In genomic region chr4:141547299-141547698, GRCm38 (mm10) we compare ENCODE assay signal across 8 mouse cellular contexts. TPM values are rescaled to one million over a fixed set of nuclear protein-coding genes. Genes with fewer than 3 reads are reported as not detected.
A peak's percentile ranks its signal among the peaks of the same experiment; 100 is the strongest.
DNase-seq lines count a peak whose midpoint lies in the region; ATAC-seq and TF ChIP-seq lines count a peak whose summit lies in the region.

No protein-coding gene starts in this region.

- no peak for TF ChIP-seq CTCF in lung, embryonic 14.5 days (IDR thresholded peaks at IDR 0.05; ENCODE audit: low read depth)
- no peak for TF ChIP-seq CTCF in olfactory bulb, adult 2 months (IDR thresholded peaks at IDR 0.05; ENCODE audit: insufficient read depth, low read depth, low read length)

- H3K9me3 ChIP-seq in lung, embryonic 14.5 days (ENCODE audit: low read depth, low read length), result no peaks in the 10 kb centered on the region
- H3K9me3 ChIP-seq in embryonic facial prominence, embryonic 13.5 days, result no peaks in the 10 kb centered on the region
- no peaks in the 10 kb centered on the region for H3K9me3 ChIP-seq in limb, embryonic 12.5 days

- 12% methylated on average over 9 of the region's 9 CpGs for WGBS in lung, embryonic 14.5 days
- WGBS in embryonic facial prominence, embryonic 13.5 days, result 15% methylated on average over 9 of the region's 9 CpGs
- 27% methylated on average over 9 of the region's 9 CpGs for WGBS in limb, embryonic 12.5 days
- WGBS in olfactory bulb, adult 2 months, result 4% methylated on average over 9 of the region's 9 CpGs

- peak overlapping the region; percentile 100 for H3K27ac ChIP-seq in lung, embryonic 14.5 days (ENCODE audit: low read depth)
- H3K27ac ChIP-seq in embryonic facial prominence, embryonic 13.5 days, result peak overlapping the region; percentile 100
- peak overlapping the region; percentile 100 for H3K27ac ChIP-seq in limb, embryonic 12.5 days
- H3K27ac ChIP-seq in olfactory bulb, adult 2 months (ENCODE audit: insufficient read depth, low read depth, low read length), result peak overlapping the region; percentile 99

- H3K4me3 ChIP-seq in lung, embryonic 14.5 days (ENCODE audit: low read depth, low read length), result peak overlapping the region; percentile 81
- peak overlapping the region; percentile 70 for H3K4me3 ChIP-seq in embryonic facial prominence, embryonic 13.5 days
- peak overlapping the region; percentile 71 for H3K4me3 ChIP-seq in limb, embryonic 12.5 days (replicated peaks)
- no peak overlapping the region for H3K4me3 ChIP-seq in olfactory bulb, adult 2 months (ENCODE audit: insufficient read depth, low read depth, low read length)

- H3K36me3 ChIP-seq in lung, embryonic 14.5 days (ENCODE audit: insufficient read depth), result no peaks in the 10 kb centered on the region
- no peaks in the 10 kb centered on the region for H3K36me3 ChIP-seq in embryonic facial prominence, embryonic 13.5 days
- no peaks in the 10 kb centered on the region for H3K36me3 ChIP-seq in limb, embryonic 12.5 days

- DNase-seq in lung, embryonic 14.5 days, result no peak
- DNase-seq in lung, adult 18-20 months, result no peak
- DNase-seq in frontal cortex, postnatal 10 days (ENCODE audit: low spot score in 2 of 2), result no peak
- DNase-seq in ovary, postnatal 14 days (ENCODE audit: low spot score), result no peak
- DNase-seq in embryo, embryonic 11 days, result no peak

- no peak for TF ChIP-seq POLR2A in olfactory bulb, adult 2 months (IDR thresholded peaks at IDR 0.05; ENCODE audit: insufficient read depth, low read depth, low read length)

- H3K9ac ChIP-seq in lung, embryonic 14.5 days, result peak overlapping the region; percentile 99
- H3K9ac ChIP-seq in embryonic facial prominence, embryonic 13.5 days, result peak overlapping the region; percentile 97
- peak overlapping the region; percentile 95; the same call in 1 of the 2 replicates for H3K9ac ChIP-seq in limb, embryonic 12.5 days (replicated peaks)

- H3K4me1 ChIP-seq in lung, embryonic 14.5 days (ENCODE audit: insufficient read depth), result no peaks in the 10 kb centered on the region
- H3K4me1 ChIP-seq in embryonic facial prominence, embryonic 13.5 days, result peaks cover 21% of the 10 kb centered on the region
- peaks cover 24% of the 10 kb centered on the region for H3K4me1 ChIP-seq in limb, embryonic 12.5 days (replicated peaks)
- H3K4me1 ChIP-seq in olfactory bulb, adult 2 months (ENCODE audit: control insufficient read depth, insufficient read depth, low read length), result 0 out of 2 replicates have a peak, but pooled peaks cover 2% of the 10 kb centered on the region

- H3K27me3 ChIP-seq in lung, embryonic 14.5 days (ENCODE audit: insufficient read depth, low read length), result no peaks in the 10 kb centered on the region
- no peaks in the 10 kb centered on the region for H3K27me3 ChIP-seq in embryonic facial prominence, embryonic 13.5 days
- no peaks in the 10 kb centered on the region for H3K27me3 ChIP-seq in limb, embryonic 12.5 days

- peak overlapping the region; percentile 93 for H3K4me2 ChIP-seq in lung, embryonic 14.5 days
- H3K4me2 ChIP-seq in embryonic facial prominence, embryonic 13.5 days, result peak overlapping the region; percentile 98
- H3K4me2 ChIP-seq in limb, embryonic 12.5 days, result peak overlapping the region; percentile 98

- ATAC-seq in lung, embryonic 14.5 days (ENCODE audit: insufficient read depth), result no peak
- ATAC-seq in embryonic facial prominence, embryonic 13.5 days (ENCODE audit: insufficient number of reproducible peaks, insufficient read depth, low FRiP score, low TSS enrichment, low read depth), result no peak
- no peak for ATAC-seq in limb, embryonic 12.5 days (ENCODE audit: insufficient number of reproducible peaks, insufficient read depth, low FRiP score, low TSS enrichment, low read depth)

RNA-seq across cellular contexts. Expression of gene Spen, which starts 8.9 kb away (rescaled TPM):
- polyA plus RNA-seq in lung, embryonic 14.5 days (2014; fragmentation: Nextera tagmentation; extraction: Ambion mirVana), result 15.4 and 15.9 TPM in 2 replicates
- polyA plus RNA-seq in embryonic facial prominence, embryonic 13.5 days (2015; fragmentation: Nextera tagmentation; extraction: Ambion mirVana), result 11.6 and 12.7 TPM in 2 replicates
- polyA plus RNA-seq in limb, embryonic 12.5 days (2016; fragmentation: Nextera tagmentation; extraction: Ambion mirVana), result 14.1 and 16.6 TPM in 2 replicates
- 41.7 TPM in 1 of 2 replicates, not detected in the other for polyA plus RNA-seq in olfactory bulb, adult 2 months (2012; ENCODE audit: insufficient read depth, insufficient read length, low replicate concordance, missing spikeins)

RNA-seq across cellular contexts. Expression of gene Fblim1, which starts 58.6 kb away (rescaled TPM):
- polyA plus RNA-seq in lung, embryonic 14.5 days (2014; fragmentation: Nextera tagmentation; extraction: Ambion mirVana), result 83.6 and 89.2 TPM in 2 replicates
- 49.0 and 56.1 TPM in 2 replicates for polyA plus RNA-seq in embryonic facial prominence, embryonic 13.5 days (2015; fragmentation: Nextera tagmentation; extraction: Ambion mirVana)
- 65.4 and 78.9 TPM in 2 replicates for polyA plus RNA-seq in limb, embryonic 12.5 days (2016; fragmentation: Nextera tagmentation; extraction: Ambion mirVana)
- polyA plus RNA-seq in olfactory bulb, adult 2 months (2012; ENCODE audit: insufficient read depth, insufficient read length, low replicate concordance, missing spikeins), result not detected in 2 replicates

Comparison
In these comparisons a context has a peak if more than half of its experiments do, and no peak if none do; other contexts are left out.
1. RNA of gene Fblim1, which starts 58.6 kb away (polyA plus RNA-seq): 83.6 to 89.2 TPM in lung, embryonic 14.5 days, 65.4 to 78.9 TPM in limb, embryonic 12.5 days and 49.0 to 56.1 TPM in embryonic facial prominence, embryonic 13.5 days; not detected in olfactory bulb, adult 2 months; every median in the first group is over 10 times any median in the second.
2. Peak in every context shown above with its lines, with median percentiles within 50 percentile points of each other: H3K27ac ChIP-seq, H3K4me2 ChIP-seq and H3K9ac ChIP-seq.